Mouse (Mus musculus) right cerebral cortex, postnatal 10 days (tissue): ENCODE data around the gene Taar7e.
"Not testable (repeated sequence)": the region's sequence is repeated elsewhere in the genome, so short reads cannot be mapped to it uniquely, and the experiment has no call there.

Experiments used
- DNase-seq, 2 experiments: peaks; one replicate each; pipeline ENCODE4 v3.0.0; 2021; ENCODE audit warnings: low spot score in 2 of 2

The Taar7e gene

GRCm38 (mm10) chr10:24037314-24037713, at the start of gene Taar7e:
TSS of gene Taar7e (plus strand) at chr10:24037614.
- no peak for DNase-seq

- DNase-seq = no peak
Measured at GRCm38 (mm10) chr10:23993381-23993780, 44.0 kb upstream of the Taar7e start, which contains the start of gene Taar7a. TSS of gene Taar7a (minus strand) at chr10:23993481.

GRCm38 (mm10) chr10:23999639-24000038, 37.8 kb upstream of the Taar7e start, which contains the start of gene Taar7b:
TSS of gene Taar7b (plus strand) at chr10:23999939.
- no peak for DNase-seq

GRCm38 (mm10) chr10:24006442-24006841, 31.0 kb upstream of the Taar7e start:
- no peak for DNase-seq

- no peak for DNase-seq
Measured at GRCm38 (mm10) chr10:24007034-24007433, 30.4 kb upstream of the Taar7e start.

- DNase-seq = no peak
Measured at GRCm38 (mm10) chr10:24008143-24008542, 29.3 kb upstream of the Taar7e start.

- DNase-seq = no peak
Measured at GRCm38 (mm10) chr10:24026922-24027321, 10.5 kb upstream of the Taar7e start, which contains the start of gene Taar7d. TSS of gene Taar7d (plus strand) at chr10:24027222.

- DNase-seq = no peak
Measured at GRCm38 (mm10) chr10:24031347-24031746, 6.1 kb upstream of the Taar7e start.

- DNase-seq = no peak
Measured at GRCm38 (mm10) chr10:24040120-24040869, 2.9 kb downstream of the Taar7e start.

- DNase-seq = no peak
Measured at GRCm38 (mm10) chr10:24049210-24049609, 11.8 kb downstream of the Taar7e start, which contains the start of gene Taar7f. TSS of gene Taar7f (plus strand) at chr10:24049510.

GRCm38 (mm10) chr10:24052039-24052438, 14.6 kb downstream of the Taar7e start:
- DNase-seq = no peak

- no peak for DNase-seq
Measured at GRCm38 (mm10) chr10:24058986-24059385, 21.6 kb downstream of the Taar7e start.

- not testable (repeated sequence) for DNase-seq
Measured at GRCm38 (mm10) chr10:24074751-24075150, 37.3 kb downstream of the Taar7e start.

GRCm38 (mm10) chr10:24076200-24076599, 38.8 kb downstream of the Taar7e start, which contains the start of gene Taar8a:
TSS of gene Taar8a (plus strand) at chr10:24076500.
- DNase-seq = not testable (repeated sequence)

GRCm38 (mm10) chr10:24080166-24080565, 42.8 kb downstream of the Taar7e start:
- DNase-seq = peak; percentile 39 to 59

- DNase-seq = no peak
Measured at GRCm38 (mm10) chr10:24085936-24086335, 48.5 kb downstream of the Taar7e start.

GRCm38 (mm10) chr10:24086555-24086954, 49.1 kb downstream of the Taar7e start:
- no peak for DNase-seq

GRCm38 (mm10) chr10:24087168-24087567, 49.8 kb downstream of the Taar7e start:
- no peak for DNase-seq
